Mouse (Mus musculus): ENCODE data around the gene Foxc1.

- no peak for TF ChIP-seq CTCF (IDR thresholded peaks at IDR 0.05; ENCODE audit: low read depth)
- TF ChIP-seq EP300 (IDR thresholded peaks at IDR 0.05; ENCODE audit: low read depth): no peak
These were observed 46.0 kb upstream of the Foxc1 start for GRCm38 (mm10) chr13:31760411-31760810.

Data from liver, embryonic 14.5 days (tissue).